Mouse (Mus musculus) mouse embryonic stem cell (cell line): Measurements from ENCODE around the gene Vmn1r6.
"Not testable (repeated sequence)": the region's sequence is repeated elsewhere in the genome, so short reads cannot be mapped to it uniquely, and the experiment has no call there.

Source experiments
- in situ Hi-C, 2 experiments: fragments of 300-500 bp; cut with MboI; formaldehyde crosslinking; loops; 1 replicate in 1 of 2; 3 replicates in 1 of 2; pipeline ENCODE4 v1.14.3; 2019 to 2020; ENCODE audit warnings: low sequenced_read_pairs in 2 of 2, low pct_unique_long_range_greater_than_20kb in 1 of 2, mixed read lengths in 1 of 2; ENCODE audit not compliant: unreplicated experiment in 1 of 2

Gene Vmn1r6

GRCm38 (mm10) chr6:56996943-56997342, at the start of gene Vmn1r6:
Gene Vmn1r6, plus strand, starts transcription at chr6:56997243.
- in situ Hi-C loops = no loop called here

DNA sequence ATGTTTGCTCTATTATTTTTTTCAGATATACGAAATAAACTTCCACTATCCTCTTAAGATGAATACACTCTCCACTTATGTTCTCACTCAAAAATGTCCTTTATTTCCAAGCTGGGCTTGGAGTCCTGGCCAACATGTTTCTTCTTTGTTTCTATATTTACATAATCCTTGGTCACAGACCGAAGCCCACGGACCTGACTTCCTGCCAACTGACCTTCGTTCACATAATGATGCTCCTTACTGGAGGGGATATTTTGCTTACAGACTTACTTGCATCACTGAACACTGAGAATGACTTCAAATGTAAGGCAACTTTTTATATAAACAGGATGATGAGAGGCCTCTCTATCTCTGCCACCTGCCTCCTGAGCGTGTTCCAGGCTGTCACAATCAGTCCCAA, 40.6 kb upstream of the Vmn1r6 start:
- in situ Hi-C loops = no loop called here

- in situ Hi-C loops = no loop called here
Observed at GRCm38 (mm10) chr6:56969973-56970372, 27.1 kb upstream of the Vmn1r6 start, which contains the start of gene Vmn1r5. Gene Vmn1r5, plus strand, starts transcription at chr6:56970273.

DNA sequence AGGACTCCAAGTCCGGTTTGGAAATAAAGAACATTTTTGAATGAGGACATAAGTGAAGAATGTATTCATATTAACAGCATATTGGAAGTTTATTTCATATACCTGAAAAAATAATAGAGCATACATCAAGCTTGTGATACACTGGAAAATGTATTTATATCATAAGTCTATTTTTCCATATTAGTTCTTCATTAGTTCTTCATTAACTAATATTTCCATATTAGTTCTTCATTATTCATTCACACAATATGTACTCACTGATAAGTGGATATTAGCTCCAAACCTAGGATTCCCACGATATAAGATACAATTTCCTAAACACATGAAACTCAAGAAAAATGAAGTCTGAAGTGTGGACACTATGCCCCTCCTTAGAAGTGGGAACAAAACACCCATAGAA, 28.2 kb downstream of the Vmn1r6 start, which contains the start of gene Vmn1r7:
Gene Vmn1r7, minus strand, starts transcription at position 101 of the 400 bp plus-strand sequence.
- in situ Hi-C loops = not testable (repeated sequence)

DNA sequence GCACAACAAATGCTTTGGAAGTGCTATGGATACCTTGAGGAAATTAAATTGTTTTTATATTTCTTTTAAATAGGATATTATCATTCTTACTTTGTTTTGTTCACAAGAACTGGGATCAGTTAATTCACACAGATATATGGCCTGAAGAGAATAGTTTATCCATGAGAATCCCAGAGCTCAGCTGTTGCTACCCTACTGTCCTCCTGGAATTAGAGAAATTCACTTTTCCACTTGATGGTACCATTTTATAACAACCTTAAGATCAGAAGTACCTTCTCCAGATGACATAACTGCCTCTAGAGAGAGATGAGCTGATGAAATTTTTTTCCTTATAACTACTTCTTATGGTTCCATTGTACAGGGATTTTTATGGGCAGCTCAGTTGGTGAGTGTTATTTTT, 34.9 kb downstream of the Vmn1r6 start, which contains the start of gene Vmn1r8:
Gene Vmn1r8, plus strand, starts transcription at position 301 of the 400 bp plus-strand sequence.
- in situ Hi-C loops = no loop called here

DNA sequence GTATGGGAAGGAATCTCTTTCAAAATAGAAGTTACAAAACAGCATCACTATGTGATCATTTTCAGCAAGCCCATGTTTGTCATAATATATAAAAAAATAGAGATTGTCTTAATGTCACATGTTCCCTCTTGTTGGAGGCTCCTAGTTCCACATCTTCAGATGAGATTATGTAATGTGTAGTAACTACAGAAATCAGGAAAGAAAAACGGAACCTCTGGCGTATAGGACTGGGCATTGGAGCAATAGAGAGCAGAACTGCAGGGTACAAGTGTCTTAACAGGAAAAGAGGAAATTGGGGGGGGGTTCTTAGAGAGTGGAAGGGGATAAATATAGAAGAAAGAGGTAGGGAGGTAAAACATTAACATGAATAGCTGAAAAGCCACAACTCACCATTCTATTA, 37.6 kb downstream of the Vmn1r6 start:
- in situ Hi-C loops = no loop called here
